Mouse (Mus musculus): ENCODE measurements around the gene Slc35d2.

Slc35d2 gene

GRCm38 (mm10) chr13:64048467-64048866 is 80.7 kb downstream of the Slc35d2 start:
- DNase-seq, result no peak

Measured in thymus, postnatal 4 days (tissue).